Mouse (Mus musculus) lung, adult 2 months (tissue): ENCODE data around the gene Zbtb17. TPM values are rescaled to one million over a fixed set of nuclear protein-coding genes. Genes with fewer than 3 reads are reported as not detected.

Experiments
- DNase-seq: peaks from one replicate; pipeline ENCODE4 v3.0.0; 2022
- H3K4me1 ChIP-seq: fragments of 200-500 bp; 2 replicates; pipeline ENCODE4 v1.6.1; 2011; ENCODE audit warnings: low read length; ENCODE audit not compliant: control insufficient read depth, insufficient read depth
- H3K4me3 ChIP-seq: fragments of 200-500 bp; replicated peaks from 2 replicates; pipeline ENCODE3; 2011; ENCODE audit warnings: low read depth, mild to moderate bottlenecking, control low read depth, low read length; ENCODE audit errors: extremely low read depth
- CTCF ChIP-seq: fragments of 200-500 bp; IDR thresholded peaks from 2 replicates; pipeline ENCODE4 v1.5.1; 2011; ENCODE audit warnings: mild to moderate bottlenecking, low read length, control low read depth; ENCODE audit not compliant: insufficient read depth
- POLR2A ChIP-seq: fragments of 200-500 bp; IDR thresholded peaks from 2 replicates; pipeline ENCODE4 v1.6.1; 2011; ENCODE audit warnings: low read depth, mild to moderate bottlenecking, control low read depth, low read length, borderline replicate concordance; ENCODE audit errors: extremely low read depth
- WGBS: fragments of 180-500 bp; shearing (Covaris S2); methylation state at CpG from one replicate; pipeline ENCODE4 v1.1.7; 2018; 5-methylcytosine and 5-hydroxymethylcytosine counted together
- polyA plus RNA-seq: library from polyadenylated mRNA; depleted of rRNA; stranded (reverse); fragments of >200 nt; gene quantifications from 2 replicates; pipeline ENCODE4 v1.2.3, GENCODE M21; 2012

Gene Zbtb17
- polyA plus RNA-seq, 1 experiment = 38.6 TPM

DNA sequence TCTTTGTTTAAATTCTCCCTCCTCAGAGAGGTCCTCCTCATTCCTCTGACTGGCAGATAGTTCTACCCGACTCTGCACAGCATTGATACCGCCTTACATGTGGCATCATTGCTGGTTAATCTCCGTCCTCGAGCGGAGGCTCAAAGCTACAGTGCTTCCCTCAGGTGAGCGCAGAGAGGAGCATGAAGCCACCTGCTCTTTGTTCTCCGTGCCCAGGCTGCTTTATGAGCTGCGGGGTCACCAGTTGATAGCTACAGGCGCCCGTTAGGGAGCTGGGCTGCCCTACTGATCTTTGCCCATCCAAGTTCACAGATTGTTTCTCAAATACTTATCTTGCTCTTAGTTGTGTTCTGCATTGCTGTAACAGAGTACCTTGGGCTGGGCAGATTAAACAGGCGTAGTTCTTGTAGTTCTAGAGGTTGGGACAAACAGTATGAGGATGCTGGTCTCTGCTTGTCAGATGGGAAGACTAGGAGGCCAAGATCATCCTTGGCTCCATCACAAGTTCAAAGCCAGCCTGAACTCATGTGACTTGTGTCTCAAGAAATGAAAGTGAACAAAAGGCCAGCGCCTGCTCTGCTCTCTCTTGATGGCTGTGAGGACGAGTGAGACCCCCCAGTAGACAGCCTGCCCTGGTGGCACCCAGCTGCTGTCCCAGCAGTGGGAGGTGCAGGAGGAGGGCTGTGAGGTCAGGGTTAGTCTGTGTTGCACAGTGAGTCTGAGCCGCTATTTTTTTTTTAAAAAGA lies 11.9 kb downstream of the Zbtb17 start:
- 92% methylated on average over 14 of the region's 14 CpGs for WGBS
- TF ChIP-seq CTCF = no peak
- Histone ChIP-seq H3K4me1 (no peaks in the 10 kb centered on the region), H3K4me3 (no peak overlapping the region)
- no peak for DNase-seq

GRCm38 (mm10) chr4:141458236-141458635 lies 13.8 kb downstream of the Zbtb17 start:
- DNase-seq = no peak
- TF ChIP-seq POLR2A (no peak), CTCF (no peak)
- H3K4me1 ChIP-seq = no peaks in the 10 kb centered on the region
- WGBS = 34% methylated on average over 7 of the region's 7 CpGs
- H3K4me3 ChIP-seq = no peak overlapping the region

- WGBS = 70% methylated on average over 3 of the region's 3 CpGs
- Histone ChIP-seq H3K4me3 (no peak overlapping the region), H3K4me1 (no peaks in the 10 kb centered on the region)
- TF ChIP-seq CTCF (no peak), POLR2A (no peak)
- no peak for DNase-seq
Measured at GRCm38 (mm10) chr4:141458888-141459287, 14.4 kb downstream of the Zbtb17 start.

GRCm38 (mm10) chr4:141459766-141460165 lies 15.3 kb downstream of the Zbtb17 start:
- Histone ChIP-seq H3K4me3 (no peak overlapping the region), H3K4me1 (no peaks in the 10 kb centered on the region)
- 87% methylated on average over 9 of the region's 9 CpGs for WGBS
- no peak for TF ChIP-seq CTCF
- TF ChIP-seq POLR2A = no peak
- DNase-seq = no peak

GRCm38 (mm10) chr4:141460481-141460880 lies 16.0 kb downstream of the Zbtb17 start:
- TF ChIP-seq POLR2A (no peak), CTCF (no peak)
- H3K4me1 ChIP-seq = no peaks in the 10 kb centered on the region
- WGBS = 83% methylated on average over 4 of the region's 4 CpGs
- no peak for DNase-seq
- no peak overlapping the region for H3K4me3 ChIP-seq

DNA sequence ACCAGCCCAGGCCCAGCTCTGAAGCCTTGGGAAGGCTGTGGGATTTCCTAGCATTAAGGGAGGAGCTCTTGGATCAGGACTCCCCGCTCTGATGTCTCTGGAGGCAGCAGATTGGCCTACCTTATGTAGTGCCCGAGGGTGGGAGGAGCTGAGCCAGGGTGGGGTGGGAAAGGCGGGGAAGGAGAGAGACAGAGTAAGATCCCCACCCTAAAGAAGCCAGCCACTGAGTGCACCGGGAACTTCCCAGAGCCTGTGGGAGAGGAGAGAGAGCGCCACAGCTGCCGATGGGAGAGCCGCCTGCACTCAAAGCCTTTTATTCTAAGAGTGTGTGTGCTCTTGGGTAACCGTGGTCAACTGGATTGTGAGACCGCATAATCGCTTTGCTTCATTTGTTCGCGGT lies 16.6 kb downstream of the Zbtb17 start:
- 60% methylated on average over 12 of the region's 12 CpGs for whole genome bisulfite sequencing
- TF ChIP-seq CTCF = no peak
- TF ChIP-seq POLR2A = no peak
- H3K4me3 ChIP-seq = no peak overlapping the region
- DNase-seq = no peak
- no peaks in the 10 kb centered on the region for H3K4me1 ChIP-seq

DNA sequence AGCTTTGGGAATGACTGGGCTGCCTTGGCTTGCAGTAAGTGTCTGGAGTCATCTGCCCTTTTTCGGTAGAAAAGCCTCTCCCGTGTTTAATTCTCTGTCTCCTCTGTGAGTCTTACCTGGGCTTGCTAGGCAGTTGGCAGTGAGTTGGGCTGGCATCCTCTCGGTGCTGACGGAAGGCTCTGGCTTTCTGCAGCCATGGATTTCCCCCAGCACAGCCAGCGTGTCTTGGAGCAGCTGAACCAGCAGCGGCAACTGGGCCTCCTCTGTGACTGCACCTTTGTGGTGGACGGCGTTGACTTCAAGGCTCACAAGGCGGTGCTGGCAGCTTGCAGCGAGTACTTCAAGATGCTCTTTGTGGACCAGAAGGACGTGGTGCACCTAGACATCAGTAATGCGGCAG lies 17.1 kb downstream of the Zbtb17 start:
- Histone ChIP-seq H3K4me3 (no peak overlapping the region), H3K4me1 (no peaks in the 10 kb centered on the region)
- DNase-seq = no peak
- TF ChIP-seq POLR2A = no peak
- TF ChIP-seq CTCF = no peak
- 83% methylated on average over 12 of the region's 12 CpGs for WGBS

DNA sequence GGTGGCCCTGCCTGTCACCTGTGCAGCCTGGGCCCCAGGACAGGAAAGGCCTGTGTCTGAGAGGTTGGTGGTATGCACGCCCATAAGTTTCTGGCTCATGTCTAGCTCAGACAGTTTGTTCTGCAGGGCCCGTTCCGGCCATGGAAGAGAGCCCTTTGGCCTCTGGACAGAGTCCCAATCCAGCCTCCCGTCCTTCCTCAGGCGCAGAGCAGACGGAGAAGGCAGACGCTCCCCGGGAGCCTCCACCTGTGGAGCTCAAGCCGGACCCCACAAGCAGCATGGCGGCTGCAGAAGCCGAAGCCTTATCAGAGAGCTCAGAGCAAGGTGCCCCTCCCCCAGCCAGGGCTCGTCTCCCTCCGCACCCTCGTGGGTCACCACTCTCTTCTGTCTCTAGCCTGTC lies 19.0 kb downstream of the Zbtb17 start:
- Histone ChIP-seq H3K4me3 (no peak overlapping the region), H3K4me1 (no peaks in the 10 kb centered on the region)
- TF ChIP-seq CTCF = no peak
- TF ChIP-seq POLR2A = no peak
- 77% methylated on average over 14 of the region's 14 CpGs for WGBS
- no peak for DNase-seq

DNA sequence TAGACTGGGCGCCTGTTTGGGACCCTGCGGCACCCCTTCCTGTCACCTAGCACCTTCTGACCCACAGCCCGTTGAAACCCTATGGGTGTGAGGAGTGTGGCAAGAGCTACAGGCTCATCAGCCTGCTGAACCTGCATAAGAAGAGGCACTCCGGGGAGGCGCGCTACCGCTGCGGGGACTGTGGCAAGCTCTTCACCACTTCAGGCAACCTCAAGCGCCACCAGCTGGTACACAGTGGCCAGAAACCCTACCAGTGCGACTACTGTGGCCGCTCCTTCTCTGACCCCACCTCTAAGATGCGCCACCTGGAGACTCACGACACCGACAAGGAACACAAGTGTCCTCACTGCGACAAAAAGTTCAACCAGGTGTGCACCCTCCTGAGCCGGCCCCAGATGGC lies 20.3 kb downstream of the Zbtb17 start:
- 79% methylated on average over 16 of the region's 16 CpGs for WGBS
- Histone ChIP-seq H3K4me1 (no peaks in the 10 kb centered on the region), H3K4me3 (no peak overlapping the region)
- TF ChIP-seq CTCF (no peak), POLR2A (no peak)
- DNase-seq = no peak

GRCm38 (mm10) chr4:141465512-141466288 lies 21.2 kb downstream of the Zbtb17 start:
- H3K4me3 ChIP-seq = no peak overlapping the region
- DNase-seq = no peak
- H3K4me1 ChIP-seq = no peaks in the 10 kb centered on the region
- WGBS = 92% methylated on average over 34 of the region's 34 CpGs
- TF ChIP-seq POLR2A = no peak
- no peak for TF ChIP-seq CTCF
